Mouse (Mus musculus) fat pad, adult 2 months (tissue): Measurements from ENCODE around the gene 1190005I06Rik.
A peak's percentile ranks its signal among the peaks of the same experiment; 100 is the strongest.

Experiments used
- DNase-seq: peaks from one replicate; pipeline ENCODE4 v3.0.0-alpha.2; 2011; ENCODE audit warnings: low read depth, low spot score; ENCODE audit errors: extremely low read depth

The 1190005I06Rik gene

GRCm38 (mm10) chr8:120580336-120581000 lies 67.0 kb downstream of the 1190005I06Rik start:
- DNase-seq = no peak

- DNase-seq = no peak
These were observed 69.6 kb downstream of the 1190005I06Rik start for GRCm38 (mm10) chr8:120577821-120578220.

- no peak for DNase-seq
These were observed 71.6 kb downstream of the 1190005I06Rik start for GRCm38 (mm10) chr8:120575801-120576200.

GRCm38 (mm10) chr8:120574941-120575340 lies 72.5 kb downstream of the 1190005I06Rik start:
- DNase-seq = no peak

GRCm38 (mm10) chr8:120573866-120574265 lies 73.6 kb downstream of the 1190005I06Rik start:
- DNase-seq = no peak

GRCm38 (mm10) chr8:120572534-120572933 lies 74.9 kb downstream of the 1190005I06Rik start:
- no peak for DNase-seq

- no peak for DNase-seq
These were observed 75.9 kb downstream of the 1190005I06Rik start for GRCm38 (mm10) chr8:120571561-120571960.

GRCm38 (mm10) chr8:120569939-120570715 lies 77.3 kb downstream of the 1190005I06Rik start:
- DNase-seq = no peak

GRCm38 (mm10) chr8:120569123-120569522 lies 78.3 kb downstream of the 1190005I06Rik start:
- DNase-seq = no peak

GRCm38 (mm10) chr8:120568164-120568798 lies 79.2 kb downstream of the 1190005I06Rik start:
- no peak for DNase-seq

- no peak for DNase-seq
These were observed 79.7 kb downstream of the 1190005I06Rik start for GRCm38 (mm10) chr8:120567731-120568130.

GRCm38 (mm10) chr8:120566681-120567080 lies 80.8 kb downstream of the 1190005I06Rik start:
- no peak for DNase-seq

GRCm38 (mm10) chr8:120565151-120565711 lies 82.2 kb downstream of the 1190005I06Rik start:
- DNase-seq = no peak

GRCm38 (mm10) chr8:120563851-120564837 lies 83.3 kb downstream of the 1190005I06Rik start:
- peak; percentile 21 for DNase-seq

- DNase-seq = no peak
These were observed 84.1 kb downstream of the 1190005I06Rik start for GRCm38 (mm10) chr8:120563348-120563724.

GRCm38 (mm10) chr8:120562680-120563347 lies 84.6 kb downstream of the 1190005I06Rik start:
- no peak for DNase-seq

- no peak for DNase-seq
These were observed 85.6 kb downstream of the 1190005I06Rik start for GRCm38 (mm10) chr8:120561539-120562435.

GRCm38 (mm10) chr8:120560535-120560934 lies 86.9 kb downstream of the 1190005I06Rik start:
- no peak for DNase-seq

- no peak for DNase-seq
These were observed 87.8 kb downstream of the 1190005I06Rik start for GRCm38 (mm10) chr8:120559654-120560053.
